Mouse (Mus musculus) limb, embryonic 15.5 days (tissue): Measurements from ENCODE around the gene Eml4. TPM values are rescaled to one million over a fixed set of nuclear protein-coding genes. Genes with fewer than 3 reads are reported as not detected.

Source experiments
- ATAC-seq: fragments of 200-750 bp; cut with Nextera tagmentation; 2 replicates; pipeline ENCODE4 v1.8.0; 2017; ENCODE audit warnings: low read depth, moderate TSS enrichment; ENCODE audit not compliant: insufficient number of reproducible peaks, low FRiP score, low TSS enrichment
- H3K27ac ChIP-seq: fragments of 300-500 bp; sonication (generic); 2 replicates; pipeline ENCODE4 v1.5.1; 2015; ENCODE audit warnings: moderate library complexity, mild to moderate bottlenecking, inconsistent platforms
- H3K27me3 ChIP-seq: fragments of 300-500 bp; sonication (generic); 2 replicates; pipeline ENCODE4 v1.6.1; 2015; ENCODE audit warnings: inconsistent platforms
- H3K36me3 ChIP-seq: fragments of 300-500 bp; sonication (generic); 2 replicates; pipeline ENCODE4 v1.6.1; 2015; ENCODE audit warnings: inconsistent platforms
- H3K4me1 ChIP-seq: fragments of 300-500 bp; sonication (generic); 2 replicates; pipeline ENCODE4 v1.6.1; 2015; ENCODE audit warnings: inconsistent platforms
- H3K4me2 ChIP-seq: fragments of 300-500 bp; sonication (generic); 2 replicates; pipeline ENCODE4 v1.6.1; 2015; ENCODE audit warnings: mild to moderate bottlenecking, inconsistent platforms
- H3K4me3 ChIP-seq: fragments of 300-500 bp; sonication (generic); 2 replicates; pipeline ENCODE4 v1.5.1; 2015; ENCODE audit warnings: mild to moderate bottlenecking, inconsistent platforms
- H3K9ac ChIP-seq: fragments of 300-500 bp; sonication (generic); 2 replicates; pipeline ENCODE4 v1.6.1; 2015; ENCODE audit warnings: inconsistent platforms
- H3K9me3 ChIP-seq: fragments of 300-500 bp; sonication (generic); 2 replicates; pipeline ENCODE4 v1.6.1; 2016; ENCODE audit warnings: inconsistent platforms
- WGBS: fragments of 180-500 bp; shearing (Covaris S2); methylation state at CpG from one replicate; pipeline ENCODE4 v1.1.7; 2015; 5-methylcytosine and 5-hydroxymethylcytosine counted together
- polyA plus RNA-seq: library from polyadenylated mRNA; unstranded; fragments of >200 nt; fragmentation: Nextera tagmentation; extraction: Ambion mirVana; gene quantifications from 2 replicates; pipeline ENCODE4 v1.2.1, GENCODE M21; 2015

Eml4 gene
- polyA plus RNA-seq, 1 experiment from 2014 or later, result 28.1 TPM

DNA sequence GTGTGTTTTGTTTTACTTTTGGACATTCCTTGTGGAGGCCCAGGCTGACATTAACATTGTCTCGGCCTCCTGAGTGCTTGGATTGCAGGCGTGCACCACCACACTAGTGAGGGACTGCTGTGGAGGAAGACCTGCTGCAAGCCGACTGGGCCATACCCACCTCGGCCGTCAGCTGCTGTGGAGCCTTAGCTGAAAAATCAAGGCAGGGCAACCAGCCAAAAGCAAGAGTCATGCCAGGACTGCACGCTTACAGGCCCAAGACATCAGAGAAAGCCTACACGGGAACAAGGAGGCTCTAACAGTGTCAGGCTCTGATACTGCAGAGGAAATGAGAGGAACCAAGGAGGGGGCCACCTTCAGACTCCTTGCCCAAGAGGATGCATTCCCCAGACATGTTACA is 130.8 kb downstream of the Eml4 start:
- Histone ChIP-seq H3K4me3 (no peak overlapping the region), H3K9me3 (no peaks in the 10 kb centered on the region), H3K4me2 (no peak overlapping the region), H3K27me3 (no peaks in the 10 kb centered on the region), H3K27ac (no peak overlapping the region), H3K36me3 (peaks cover 50% of the 10 kb centered on the region), H3K4me1 (no peaks in the 10 kb centered on the region), H3K9ac (no peak overlapping the region)
- no peak for ATAC-seq
- WGBS, result 79% methylated on average over 7 of the region's 7 CpGs

GRCm38 (mm10) chr17:83482817-83483536 is 132.2 kb downstream of the Eml4 start:
- H3K4me3 ChIP-seq, result no peak overlapping the region
- H3K9me3 ChIP-seq, result no peaks in the 10 kb centered on the region
- H3K4me1 ChIP-seq, result no peaks in the 10 kb centered on the region
- no peak overlapping the region for H3K4me2 ChIP-seq
- H3K9ac ChIP-seq, result no peak overlapping the region
- H3K27me3 ChIP-seq, result no peaks in the 10 kb centered on the region
- no peak overlapping the region for H3K27ac ChIP-seq
- no peak for ATAC-seq
- 90% methylated on average over 7 of the region's 7 CpGs for WGBS
- peaks cover 37% of the 10 kb centered on the region for H3K36me3 ChIP-seq

GRCm38 (mm10) chr17:83483784-83484183 is 133.1 kb downstream of the Eml4 start:
- no peak for ATAC-seq
- H3K36me3 ChIP-seq, result peaks cover 29% of the 10 kb centered on the region
- H3K27ac ChIP-seq, result no peak overlapping the region
- H3K9ac ChIP-seq, result no peak overlapping the region
- no peaks in the 10 kb centered on the region for H3K4me1 ChIP-seq
- H3K9me3 ChIP-seq, result no peaks in the 10 kb centered on the region
- no peaks in the 10 kb centered on the region for H3K27me3 ChIP-seq
- H3K4me3 ChIP-seq, result no peak overlapping the region
- WGBS, result 81% methylated on average over 2 of the region's 2 CpGs
- H3K4me2 ChIP-seq, result no peak overlapping the region

DNA sequence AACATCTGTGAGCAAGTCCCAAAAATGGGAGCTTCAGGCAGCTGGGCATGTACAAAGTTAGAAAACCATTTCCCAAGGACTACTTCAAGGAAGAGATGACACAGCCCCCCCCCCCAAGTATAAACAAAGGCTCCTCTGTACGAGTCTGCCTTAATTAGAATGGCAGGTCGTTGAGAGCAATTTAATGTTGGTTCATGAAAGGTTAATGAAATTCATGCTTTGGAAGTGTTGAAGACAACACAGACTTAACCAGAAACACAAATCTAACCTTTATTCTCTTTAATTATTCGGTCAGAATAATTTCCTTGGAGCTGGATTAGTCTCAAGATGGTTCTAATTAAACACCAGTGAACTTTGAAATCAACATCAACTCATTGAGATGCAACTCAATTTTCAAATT is 137.0 kb downstream of the Eml4 start:
- 44% methylated on average over 3 of the region's 3 CpGs for WGBS
- no peaks in the 10 kb centered on the region for H3K9me3 ChIP-seq
- H3K4me3 ChIP-seq, result no peak overlapping the region
- H3K36me3 ChIP-seq, result no peaks in the 10 kb centered on the region
- no peak overlapping the region for H3K9ac ChIP-seq
- H3K4me2 ChIP-seq, result no peak overlapping the region
- H3K4me1 ChIP-seq, result no peaks in the 10 kb centered on the region
- no peak overlapping the region for H3K27ac ChIP-seq
- no peak for ATAC-seq
- no peaks in the 10 kb centered on the region for H3K27me3 ChIP-seq

GRCm38 (mm10) chr17:83498889-83499288 is 148.2 kb downstream of the Eml4 start:
- Histone ChIP-seq H3K4me1 (no peaks in the 10 kb centered on the region), H3K4me3 (no peak overlapping the region), H3K4me2 (no peak overlapping the region), H3K27me3 (no peaks in the 10 kb centered on the region), H3K9me3 (no peaks in the 10 kb centered on the region), H3K36me3 (peaks cover 56% of the 10 kb centered on the region), H3K27ac (no peak overlapping the region), H3K9ac (no peak overlapping the region)
- ATAC-seq, result no peak
- 89% methylated on average over 5 of the region's 5 CpGs for WGBS

DNA sequence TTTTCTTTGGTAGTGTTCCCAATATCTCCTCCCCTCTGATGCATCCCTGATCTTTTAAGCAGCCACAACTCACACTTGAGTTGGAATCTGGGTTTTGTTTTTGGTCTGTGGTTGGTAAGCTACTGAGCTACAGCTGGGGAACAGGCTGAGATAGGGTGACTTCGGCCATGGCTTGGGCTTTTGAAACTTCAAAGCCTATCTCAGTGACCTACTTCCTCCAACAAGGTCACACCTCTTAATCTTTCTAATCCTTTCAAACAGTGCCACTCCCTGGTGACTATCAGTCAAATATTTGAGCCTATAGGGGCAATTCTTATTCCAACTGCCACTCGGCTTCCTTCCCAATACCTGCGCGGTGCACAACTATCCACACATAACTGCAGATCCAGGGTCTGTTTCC is 149.0 kb downstream of the Eml4 start:
- Histone ChIP-seq H3K27me3 (no peaks in the 10 kb centered on the region), H3K9ac (no peak overlapping the region), H3K4me1 (no peaks in the 10 kb centered on the region), H3K9me3 (no peaks in the 10 kb centered on the region), H3K4me2 (no peak overlapping the region), H3K27ac (no peak overlapping the region), H3K4me3 (no peak overlapping the region), H3K36me3 (peaks cover 56% of the 10 kb centered on the region)
- ATAC-seq, result no peak
- 88% methylated on average over 4 of the region's 4 CpGs for WGBS

DNA sequence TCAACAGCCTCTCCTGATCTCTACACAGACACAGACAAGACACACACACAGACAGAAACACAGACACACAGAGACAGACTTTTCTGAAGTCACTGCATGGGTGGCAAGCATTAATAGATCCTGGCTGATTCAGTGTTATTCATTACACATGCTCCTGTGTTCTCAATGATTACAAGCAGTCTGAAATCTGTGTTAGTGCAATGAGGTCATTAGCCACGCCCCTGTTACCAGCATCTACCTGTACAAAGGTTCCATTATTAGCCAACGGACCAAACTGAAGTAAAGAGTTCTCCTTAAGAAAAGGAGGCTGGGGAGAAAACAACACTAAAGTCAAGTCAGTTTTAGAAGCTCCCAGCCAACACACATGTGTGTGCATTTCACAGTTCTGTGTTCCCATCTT is 153.0 kb downstream of the Eml4 start:
- no peak overlapping the region for H3K27ac ChIP-seq
- no peak overlapping the region for H3K4me3 ChIP-seq
- WGBS, result 76% methylated on average over 2 of the region's 2 CpGs
- no peaks in the 10 kb centered on the region for H3K9me3 ChIP-seq
- H3K36me3 ChIP-seq, result peaks cover 42% of the 10 kb centered on the region
- no peak overlapping the region for H3K9ac ChIP-seq
- H3K4me1 ChIP-seq, result no peaks in the 10 kb centered on the region
- H3K27me3 ChIP-seq, result no peaks in the 10 kb centered on the region
- ATAC-seq, result no peak
- no peak overlapping the region for H3K4me2 ChIP-seq

- no peak overlapping the region for H3K9ac ChIP-seq
- H3K27me3 ChIP-seq, result no peaks in the 10 kb centered on the region
- peaks cover 16% of the 10 kb centered on the region for H3K4me1 ChIP-seq
- 0 out of 2 replicates have a peak overlapping the region, but pooled peaks have one; percentile 86 for H3K4me3 ChIP-seq
- 85% methylated on average over 3 of the region's 3 CpGs for whole genome bisulfite sequencing
- H3K9me3 ChIP-seq, result no peaks in the 10 kb centered on the region
- H3K36me3 ChIP-seq, result 0 out of 2 replicates have a peak, but pooled peaks cover 2% of the 10 kb centered on the region
- H3K4me2 ChIP-seq, result no peak overlapping the region; the same call in 1 of the 2 replicates
- ATAC-seq, result no peak
- H3K27ac ChIP-seq, result no peak overlapping the region
Measured at GRCm38 (mm10) chr17:83512130-83512529, 161.4 kb downstream of the Eml4 start.

DNA sequence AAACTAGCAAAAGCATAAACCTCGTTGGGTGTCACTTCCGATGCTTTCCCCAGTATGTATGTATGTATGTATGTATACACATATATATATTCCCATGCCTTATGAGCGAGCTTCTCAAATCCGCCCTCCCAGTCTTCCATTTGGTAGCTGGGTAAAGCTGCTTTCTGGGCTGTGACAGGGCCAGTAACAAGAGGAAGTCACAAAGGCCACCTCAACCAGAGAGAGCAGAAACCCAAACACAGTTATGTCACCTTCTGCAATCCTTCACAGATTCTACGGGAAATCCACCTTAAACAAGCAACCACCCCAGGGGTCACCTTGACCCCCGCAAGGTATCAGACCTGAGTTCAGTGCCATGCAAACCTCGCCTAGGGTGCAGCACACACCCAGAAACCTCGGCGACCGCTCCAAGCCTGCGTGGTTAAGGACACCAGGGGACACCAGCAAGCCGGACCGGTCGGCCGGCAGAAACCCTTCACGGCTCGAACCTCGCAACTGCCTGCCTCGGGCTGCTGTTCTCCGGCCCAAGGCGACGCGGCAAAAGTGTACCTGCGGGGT is 163.0 kb downstream of the Eml4 start:
- no peak for ATAC-seq
- Histone ChIP-seq H3K27me3 (no peaks in the 10 kb centered on the region), H3K4me2 (peak overlapping the region; percentile 62), H3K9ac (peak overlapping the region; percentile 90), H3K36me3 (no peaks in the 10 kb centered on the region), H3K9me3 (no peaks in the 10 kb centered on the region), H3K4me1 (peaks cover 16% of the 10 kb centered on the region), H3K4me3 (peak overlapping the region; percentile 86), H3K27ac (peak overlapping the region; percentile 82)
- 2% methylated on average over 24 of the region's 24 CpGs for WGBS

GRCm38 (mm10) chr17:83514213-83514701 is 163.5 kb downstream of the Eml4 start:
- Histone ChIP-seq H3K9me3 (no peaks in the 10 kb centered on the region), H3K27me3 (no peaks in the 10 kb centered on the region), H3K4me3 (peak overlapping the region; percentile 86), H3K27ac (peak overlapping the region; percentile 82), H3K9ac (peak overlapping the region; percentile 90), H3K4me1 (peaks cover 16% of the 10 kb centered on the region), H3K4me2 (peak overlapping the region; percentile 62), H3K36me3 (no peaks in the 10 kb centered on the region)
- WGBS, result under 1% methylated on average over 33 of the region's 33 CpGs
- peak; percentile 99 for ATAC-seq

DNA sequence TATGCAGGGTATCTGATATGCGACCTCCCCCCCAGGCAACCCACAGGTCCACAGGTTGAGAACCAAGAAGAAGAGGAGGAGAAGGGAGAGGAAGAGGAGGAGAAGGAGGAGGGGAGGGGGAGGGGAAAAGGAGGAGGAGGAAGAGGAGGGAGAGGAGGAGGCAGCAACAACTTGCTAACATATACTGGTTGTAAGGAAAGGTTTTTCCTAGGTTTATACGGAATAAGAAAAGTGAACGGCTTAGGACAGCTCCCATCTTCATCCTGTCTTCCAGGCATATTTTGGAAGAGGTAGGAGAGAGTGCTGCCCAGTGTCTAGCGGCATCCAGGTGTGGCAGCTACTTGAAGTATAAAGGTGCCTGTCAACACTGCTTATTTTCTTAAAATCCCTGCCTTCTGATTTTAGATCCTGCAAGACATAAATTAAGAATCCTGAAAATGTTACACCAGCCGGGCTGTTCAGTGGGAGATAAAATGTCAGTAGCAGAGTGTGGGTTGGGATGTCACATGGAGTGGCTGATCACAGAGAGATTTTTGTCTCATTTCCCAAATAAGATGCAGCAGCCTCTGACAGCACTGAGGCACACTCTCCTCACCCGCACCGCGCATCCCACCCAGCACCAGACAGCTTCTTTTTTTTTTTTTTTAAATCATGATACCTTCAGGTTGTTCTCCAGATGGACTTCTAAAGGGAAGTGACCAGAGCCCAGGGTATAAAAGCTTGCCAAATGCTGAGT is 166.7 kb downstream of the Eml4 start, which contains the start of gene Cox7a2l:
TSS of gene Cox7a2l (minus strand) at position 51 of the 736 bp plus-strand sequence.
- Histone ChIP-seq H3K9me3 (no peaks in the 10 kb centered on the region), H3K4me3 (no peak within 1 kb of the TSS), H3K4me1 (peaks cover 11% of the 10 kb centered on the region), H3K9ac (no peak within 1 kb of the TSS), H3K27me3 (no peaks in the 10 kb centered on the region), H3K36me3 (no peaks in the 10 kb centered on the region), H3K4me2 (no peak within 1 kb of the TSS), H3K27ac (no peak within 1 kb of the TSS)
- ATAC-seq, result no peak
- 88% methylated on average over 8 of the region's 8 CpGs for WGBS

DNA sequence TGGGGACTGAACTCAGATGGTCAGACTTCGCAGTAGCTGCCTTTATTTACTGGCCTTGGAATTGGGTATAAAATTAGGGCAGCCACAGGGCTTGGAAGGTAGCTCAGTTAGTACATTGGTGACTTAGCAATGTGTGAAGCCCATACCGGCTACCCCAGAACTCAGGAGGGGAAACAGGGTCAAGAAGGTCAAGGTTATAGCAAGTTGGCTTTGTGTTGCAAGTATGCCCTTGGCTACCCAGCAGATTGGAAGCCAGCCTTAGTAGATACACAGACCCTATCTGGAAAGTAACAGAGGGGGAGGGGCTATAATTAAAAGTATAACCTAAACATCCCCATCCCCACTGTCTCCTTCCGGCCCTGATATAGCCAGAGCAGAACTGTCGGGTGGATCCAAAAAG is 171.2 kb downstream of the Eml4 start:
- Histone ChIP-seq H3K27ac (no peak overlapping the region), H3K9ac (no peak overlapping the region), H3K4me2 (no peak overlapping the region), H3K4me3 (no peak overlapping the region), H3K9me3 (no peaks in the 10 kb centered on the region), H3K27me3 (peaks cover 5% of the 10 kb centered on the region; the same call in 1 of the 2 replicates), H3K36me3 (no peaks in the 10 kb centered on the region), H3K4me1 (0 out of 2 replicates have a peak, but pooled peaks cover 6% of the 10 kb centered on the region)
- WGBS, result 90% methylated on average over 4 of the region's 4 CpGs
- ATAC-seq, result no peak
